Mouse (Mus musculus): ENCODE measurements around the gene Tpk1.

The Tpk1 gene

DNA sequence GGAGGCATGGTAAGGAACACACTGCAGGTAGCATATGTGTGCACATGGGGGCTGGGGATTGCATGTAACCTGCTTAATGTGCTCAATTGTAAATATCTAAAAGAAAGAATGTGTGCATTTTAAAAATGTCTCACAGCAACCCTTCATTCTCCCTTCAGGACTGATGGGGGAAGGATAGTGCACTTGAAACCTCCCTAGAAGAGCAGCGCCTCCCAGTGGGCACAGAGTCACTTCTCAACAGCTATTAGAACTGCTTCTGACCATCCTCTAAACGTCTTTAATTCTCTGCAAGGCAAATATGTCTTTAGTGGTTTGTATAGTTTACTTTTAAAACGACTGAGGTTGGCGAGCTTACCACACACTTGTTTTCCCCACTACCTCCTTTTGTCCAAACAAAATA lies 241.1 kb downstream of the Tpk1 start:
- DNase-seq: no peak

GRCm38 (mm10) chr6:43420358-43420979 lies 245.6 kb downstream of the Tpk1 start:
- DNase-seq: no peak

- DNase-seq: no peak
Measured at GRCm38 (mm10) chr6:43408949-43409348, 257.1 kb downstream of the Tpk1 start.

DNA sequence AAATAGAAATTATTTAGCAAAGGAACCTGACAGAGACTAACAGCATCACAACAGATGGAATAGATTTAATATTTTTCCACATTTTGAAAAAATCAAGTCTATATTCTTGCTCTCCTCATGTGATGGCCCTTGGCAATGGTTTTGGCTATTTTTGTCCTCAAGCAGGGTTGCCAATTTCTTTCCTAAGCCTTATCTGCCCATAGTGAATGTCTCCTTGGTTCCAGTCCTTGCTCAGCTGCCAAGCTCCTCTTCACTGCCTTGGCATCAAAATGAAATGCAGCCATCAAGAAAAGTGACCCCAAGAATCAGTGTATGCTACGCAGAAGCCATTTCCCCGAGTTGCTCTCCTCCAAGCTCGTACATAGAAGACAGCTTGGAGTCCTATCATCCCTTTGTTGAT lies 263.0 kb downstream of the Tpk1 start:
- peak; percentile 74 for DNase-seq

DNA sequence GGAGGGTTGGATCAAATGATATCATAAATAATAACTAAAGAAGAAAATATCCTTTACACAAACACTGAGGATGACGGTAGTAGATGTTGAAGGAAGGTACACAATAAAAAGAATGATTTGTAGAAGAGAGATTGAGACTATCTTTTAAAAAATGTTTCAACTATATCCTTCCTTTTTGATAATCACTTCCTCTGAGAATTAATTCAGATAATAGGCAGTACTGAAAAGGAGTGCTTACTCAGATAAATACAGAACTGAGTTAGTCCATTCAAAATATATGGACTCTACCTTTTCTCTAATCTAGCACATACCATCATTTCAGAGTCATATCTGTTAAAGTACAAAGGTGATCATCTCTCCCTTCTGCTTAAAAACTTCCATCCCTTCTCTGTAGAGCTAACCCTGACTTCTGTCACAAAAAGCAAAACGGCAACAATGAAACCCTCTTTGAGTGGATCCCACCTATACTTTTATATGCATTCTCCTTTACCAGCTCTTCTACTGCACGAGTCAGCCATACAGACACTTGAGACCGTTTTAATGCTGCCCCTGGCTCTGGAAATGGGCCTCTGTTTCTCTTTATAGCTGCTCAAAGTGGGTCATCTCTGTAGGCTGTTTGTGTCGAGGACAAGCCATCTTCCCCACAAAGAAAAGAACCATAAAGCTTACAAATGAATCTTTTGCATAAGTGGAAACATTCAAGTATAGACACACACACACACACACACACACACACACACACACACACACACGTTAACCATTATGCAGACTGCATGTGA lies 263.7 kb downstream of the Tpk1 start:
- no peak for DNase-seq

GRCm38 (mm10) chr6:43396426-43396825 lies 269.7 kb downstream of the Tpk1 start:
- DNase-seq: no peak

DNA sequence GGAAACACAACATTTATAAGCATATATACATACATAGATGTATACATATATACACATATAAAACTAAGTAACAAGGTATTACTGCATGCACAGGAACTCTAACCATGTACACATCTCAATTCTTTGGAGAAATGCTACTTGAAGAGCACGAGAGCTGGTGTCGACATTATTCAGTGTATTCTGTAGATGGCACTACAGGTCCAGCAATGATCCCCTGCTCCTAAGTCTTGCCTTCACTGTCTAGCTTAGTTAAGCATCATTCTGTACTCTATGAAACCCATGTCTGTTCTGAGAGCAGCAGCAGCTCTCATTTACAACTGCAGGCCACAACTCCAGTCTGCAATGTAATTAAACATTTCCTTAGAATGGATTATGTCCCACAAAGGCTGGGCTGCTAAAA lies 270.5 kb downstream of the Tpk1 start:
- peak; percentile 54 for DNase-seq

GRCm38 (mm10) chr6:43391358-43391757 lies 274.7 kb downstream of the Tpk1 start:
- DNase-seq: no peak

DNA sequence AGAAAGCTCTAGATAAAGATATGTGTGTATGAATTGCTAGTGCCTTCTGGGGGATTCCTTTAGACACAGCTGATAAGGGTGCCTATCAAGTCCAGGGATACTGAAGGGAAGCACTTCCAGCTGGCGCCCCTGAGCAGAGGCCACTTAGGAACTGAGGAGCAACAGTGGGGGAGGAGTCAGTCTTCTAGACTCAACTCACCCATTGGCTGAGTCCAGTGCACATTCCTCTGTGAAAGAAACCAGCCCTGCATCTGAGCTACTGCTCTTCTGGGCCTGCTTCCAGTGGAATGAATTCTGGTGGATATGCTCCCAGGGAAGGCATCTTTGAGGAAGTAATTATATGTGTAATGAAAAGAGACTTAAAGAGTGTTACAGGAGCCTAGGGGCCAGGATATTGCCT lies 278.8 kb downstream of the Tpk1 start:
- DNase-seq: no peak

DNA sequence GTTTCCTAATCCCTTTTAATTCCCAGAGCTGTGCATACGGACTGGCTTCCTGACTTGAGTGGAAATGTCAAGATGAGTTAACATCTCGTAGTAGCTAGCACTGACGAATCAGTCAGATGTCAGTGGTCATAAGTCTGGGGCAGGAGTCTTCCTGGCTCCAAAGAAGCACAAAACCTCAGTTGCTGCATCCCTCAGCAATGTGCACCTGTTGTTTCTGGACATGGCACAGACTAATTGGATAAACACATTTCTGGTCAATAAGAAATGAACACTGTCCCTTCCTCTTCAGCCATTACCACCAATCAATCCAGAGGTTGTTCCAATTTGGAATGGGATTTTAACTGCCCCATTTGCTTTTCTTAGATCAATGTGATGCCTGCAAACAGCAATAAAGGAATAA lies 281.2 kb downstream of the Tpk1 start:
- no peak for DNase-seq

DNA sequence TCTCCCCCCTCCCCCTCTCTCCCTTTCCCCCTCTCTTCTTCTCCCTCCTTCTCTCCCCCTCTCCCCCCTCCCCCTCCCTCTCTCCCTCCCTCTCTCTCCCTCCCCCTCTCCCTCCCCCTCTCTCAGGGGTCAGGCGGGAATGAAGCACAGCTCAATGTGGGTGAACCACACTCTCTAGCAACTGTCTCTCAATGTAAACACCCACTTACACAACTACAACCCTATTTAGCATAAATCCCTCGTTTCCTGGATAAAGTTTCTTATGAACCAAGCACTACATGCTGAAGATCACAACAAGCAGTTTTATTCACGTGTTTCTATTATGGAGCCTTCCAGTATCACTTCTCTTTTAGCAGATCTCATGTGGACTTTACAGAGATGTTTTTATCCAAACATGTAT lies 281.8 kb downstream of the Tpk1 start:
- no peak for DNase-seq

DNA sequence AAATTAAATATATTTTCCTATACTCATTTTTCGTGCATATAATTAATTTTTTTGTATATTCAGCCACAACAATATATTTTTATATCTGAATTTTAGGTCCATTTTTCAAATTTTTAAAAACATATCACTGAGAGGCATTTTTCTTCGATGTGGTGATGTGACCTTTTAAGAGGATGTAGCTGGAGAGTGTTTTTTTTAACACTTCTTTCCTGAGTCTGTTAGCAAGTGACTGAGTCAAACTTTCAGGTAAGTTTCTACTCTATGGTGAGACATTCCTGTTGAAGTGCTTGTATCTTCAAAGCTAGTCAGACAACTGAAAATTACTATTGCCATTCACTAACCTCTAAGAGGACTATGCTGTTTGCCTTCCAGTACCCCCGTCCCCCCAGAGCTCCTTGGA lies 283.3 kb downstream of the Tpk1 start:
- DNase-seq: no peak

DNA sequence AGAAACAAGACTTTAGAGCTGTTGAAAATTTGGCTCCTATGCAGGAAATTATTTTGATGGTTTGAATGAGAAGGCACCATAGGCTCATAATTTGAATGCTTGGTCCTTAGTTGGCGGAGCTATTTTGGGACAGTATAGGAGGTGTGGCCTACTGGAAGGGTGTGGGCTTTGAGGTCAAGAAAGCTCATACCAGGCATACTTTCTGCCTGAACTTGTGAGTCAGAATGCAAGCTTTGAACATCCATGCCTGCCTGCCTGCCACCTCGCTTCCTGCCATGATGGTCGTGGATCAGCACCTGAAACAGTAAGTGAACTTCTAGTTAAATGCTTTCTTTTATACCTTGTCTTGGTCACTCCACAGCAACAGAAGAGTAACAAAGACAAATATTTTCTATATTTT lies 283.8 kb downstream of the Tpk1 start:
- no peak for DNase-seq

GRCm38 (mm10) chr6:43373206-43373605 lies 292.9 kb downstream of the Tpk1 start:
- DNase-seq: peak; percentile 52

DNA sequence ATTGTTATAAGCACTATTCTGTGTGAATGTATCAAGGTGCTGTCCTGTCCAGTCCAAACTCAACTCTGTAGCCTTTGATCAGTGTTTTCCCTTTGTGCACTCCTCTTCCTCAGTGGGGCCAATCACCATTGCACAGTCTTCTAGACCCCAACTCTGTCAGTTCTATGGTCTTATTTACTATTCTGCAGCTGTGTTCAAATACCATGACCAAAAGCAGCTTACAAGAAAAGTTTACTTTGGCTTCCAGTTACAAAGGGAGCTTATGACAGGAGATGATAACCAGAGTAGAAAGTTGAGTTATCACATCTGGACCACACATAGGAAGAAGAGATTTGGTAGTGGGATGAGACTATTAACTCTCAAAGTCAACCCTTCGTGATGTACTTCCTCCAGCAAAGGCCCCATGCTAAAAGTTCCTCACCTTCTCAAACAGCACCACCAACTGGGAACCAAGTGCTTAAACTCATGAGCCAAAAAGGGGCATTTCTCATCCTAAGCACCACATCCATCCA lies 298.6 kb downstream of the Tpk1 start:
- no peak for DNase-seq

GRCm38 (mm10) chr6:43366952-43367351 lies 299.1 kb downstream of the Tpk1 start:
- peak; percentile 74 for DNase-seq

DNA sequence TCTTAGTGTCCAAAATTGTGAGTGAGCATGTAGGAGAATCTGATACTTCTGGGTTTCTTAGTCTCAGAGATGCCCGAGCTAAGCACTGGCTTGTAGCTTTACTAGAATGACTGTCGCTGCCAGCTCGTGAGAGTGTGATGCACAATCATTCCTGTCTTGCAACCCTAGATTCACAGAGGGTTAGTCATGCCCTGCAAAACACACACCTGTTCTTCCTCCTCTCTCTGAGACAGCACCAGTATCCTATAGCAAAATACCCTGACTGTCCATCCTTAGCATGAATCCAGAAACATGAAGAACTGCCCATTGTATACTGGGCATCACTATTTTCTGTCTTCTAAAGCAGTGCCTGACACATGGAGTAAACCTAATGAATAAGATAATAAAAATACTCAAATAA lies 302.2 kb downstream of the Tpk1 start:
- no peak for DNase-seq

DNA sequence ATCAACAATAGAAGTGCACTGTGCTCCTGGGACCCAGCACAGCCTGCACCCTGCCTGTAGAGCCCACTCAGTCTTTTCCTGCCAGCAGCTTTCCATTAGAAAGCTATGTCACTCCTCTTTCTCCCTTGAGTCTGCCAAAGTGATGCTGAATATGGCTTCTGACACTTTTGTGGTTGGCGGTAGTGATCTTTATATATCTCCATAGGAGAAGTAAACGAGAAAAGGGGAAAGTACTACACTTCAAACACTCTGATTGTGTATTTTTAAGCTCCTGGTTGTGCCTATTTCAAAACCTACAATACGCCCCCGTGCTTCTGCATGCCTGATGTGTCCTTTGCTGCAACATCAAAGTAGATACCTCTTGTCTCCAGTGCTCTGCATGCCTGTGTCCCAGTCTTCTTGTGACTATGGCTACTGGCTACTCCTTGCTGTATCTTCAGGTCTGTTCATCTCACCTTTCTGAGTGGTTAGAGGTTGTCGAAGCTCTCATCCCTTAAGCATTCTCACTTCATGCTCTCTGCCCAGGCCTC lies 302.7 kb downstream of the Tpk1 start:
- DNase-seq: no peak

GRCm38 (mm10) chr6:43361248-43361647 lies 304.8 kb downstream of the Tpk1 start:
- no peak for DNase-seq

DNA sequence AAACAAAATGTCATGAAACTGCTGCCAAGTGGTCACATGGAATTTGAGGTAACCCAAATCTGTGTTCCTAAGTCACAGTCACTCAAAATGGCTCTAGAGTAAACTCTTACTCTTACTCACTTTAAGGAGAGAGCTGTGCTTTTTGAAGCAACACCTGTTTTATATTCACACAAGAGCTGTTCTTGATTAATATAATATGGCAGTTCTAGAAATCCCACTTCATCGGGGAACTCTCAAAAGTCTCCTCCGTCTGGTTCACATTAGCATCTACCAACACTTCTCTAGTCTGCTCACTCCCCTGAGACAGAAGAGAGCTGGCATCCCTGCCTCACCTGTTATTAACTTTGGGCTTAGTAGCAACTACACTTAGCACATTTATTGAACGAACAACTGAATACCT lies 305.9 kb downstream of the Tpk1 start:
- DNase-seq: no peak

DNA sequence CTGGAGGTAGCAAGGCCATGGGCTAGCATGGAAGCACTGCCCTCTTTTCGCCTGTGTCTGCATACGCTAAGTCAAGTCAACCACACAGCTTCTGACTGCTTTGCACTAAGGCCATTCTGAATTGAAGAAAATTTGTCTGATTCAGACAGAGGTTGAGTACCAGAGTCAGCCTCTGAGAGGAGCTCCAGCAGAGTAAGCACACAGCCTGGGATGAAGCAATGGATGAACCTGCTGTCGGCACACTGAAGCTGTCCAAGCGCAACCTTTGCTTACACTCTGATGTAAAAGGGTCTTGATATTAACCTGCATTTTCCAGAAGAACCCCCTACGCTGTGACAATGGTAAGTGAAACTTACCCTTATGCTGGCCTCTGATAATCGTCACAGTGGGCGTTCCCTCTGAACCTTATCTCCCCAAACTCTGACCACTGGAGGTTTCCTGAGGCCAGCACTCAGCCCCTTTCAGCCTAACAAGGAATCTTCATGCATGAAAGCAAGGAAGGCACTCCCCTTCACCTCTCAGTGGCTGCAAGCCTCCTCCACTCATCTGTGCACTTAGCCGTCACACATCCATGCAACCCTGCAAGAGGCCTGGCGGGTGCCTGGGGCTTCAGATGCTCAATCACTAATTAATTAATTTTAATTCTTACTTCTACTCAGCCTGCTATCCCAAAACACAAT lies 311.4 kb downstream of the Tpk1 start:
- no peak for DNase-seq

- no peak for DNase-seq
Measured at GRCm38 (mm10) chr6:43353446-43353845, 312.6 kb downstream of the Tpk1 start.

- no peak for DNase-seq
Measured at GRCm38 (mm10) chr6:43349083-43349482, 317.0 kb downstream of the Tpk1 start.

- no peak for DNase-seq
Measured at GRCm38 (mm10) chr6:43347637-43348036, 318.4 kb downstream of the Tpk1 start.
